In the genomic region with DNA sequence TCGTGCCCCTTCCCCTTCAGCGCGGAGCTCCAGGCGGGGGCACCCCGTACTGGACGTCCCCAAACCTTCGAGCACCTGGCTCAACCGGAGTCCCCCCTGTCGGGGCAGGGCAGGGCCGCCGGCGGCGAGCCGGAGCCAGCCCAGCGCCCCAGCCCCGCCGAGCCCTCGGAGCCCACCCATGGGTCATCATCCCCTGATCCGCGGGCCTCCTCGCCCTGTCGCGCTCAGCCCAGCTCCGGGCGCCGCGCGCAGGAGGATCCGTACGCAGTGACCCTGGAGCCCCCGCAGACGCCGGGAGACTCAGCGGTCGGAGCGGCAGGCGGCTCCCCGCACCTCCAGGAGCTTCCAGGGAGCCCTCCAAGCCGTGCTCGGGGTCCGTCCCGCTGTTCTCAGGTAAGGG, we compare ENCODE assay signal across 8 mouse cellular contexts. TPM values are rescaled to one million over a fixed set of nuclear protein-coding genes. Genes with fewer than 3 reads are reported as not detected.
A peak's percentile ranks its signal among the peaks of the same experiment; 100 is the strongest.
DNase-seq lines count a peak whose midpoint lies in the region; ATAC-seq and TF ChIP-seq lines count a peak whose summit lies in the region.

A gene (plus strand): TSS at position 259 of the 400 bp plus-strand sequence.

- H3K36me3 ChIP-seq in heart, embryonic 12.5 days: no peaks in the 10 kb centered on the region
- no peaks in the 10 kb centered on the region for H3K36me3 ChIP-seq in E14TG2a.4 (ENCODE audit: insufficient read depth, low read length)
- H3K36me3 ChIP-seq in embryonic facial prominence, embryonic 10.5 days (replicated peaks): no peaks in the 10 kb centered on the region
- no peaks in the 10 kb centered on the region for H3K36me3 ChIP-seq in hindbrain, postnatal 0 days (ENCODE audit: insufficient read depth, low read length)
- no peaks in the 10 kb centered on the region for H3K36me3 ChIP-seq in midbrain, embryonic 11.5 days (ENCODE audit: control insufficient read depth, insufficient read depth, low read length)

- peak within 1 kb of the TSS; percentile 97 for H3K4me2 ChIP-seq in heart, embryonic 12.5 days
- H3K4me2 ChIP-seq in hindbrain, postnatal 0 days (ENCODE audit: low read depth, low read length): peak within 1 kb of the TSS; percentile 90
- peak within 1 kb of the TSS; percentile 93 for H3K4me2 ChIP-seq in midbrain, embryonic 11.5 days

- peaks cover 78% of the 10 kb centered on the region for H3K27me3 ChIP-seq in heart, embryonic 12.5 days (replicated peaks)
- peaks cover 89% of the 10 kb centered on the region for H3K27me3 ChIP-seq in E14TG2a.4 (ENCODE audit: insufficient read depth, low read length)
- H3K27me3 ChIP-seq in embryonic facial prominence, embryonic 10.5 days (replicated peaks; ENCODE audit: low read depth, poor library complexity, severe bottlenecking): peaks cover 81% of the 10 kb centered on the region
- peaks cover 23% of the 10 kb centered on the region; the same call in 1 of the 2 replicates for H3K27me3 ChIP-seq in hindbrain, postnatal 0 days (ENCODE audit: insufficient read depth, low read length)
- H3K27me3 ChIP-seq in midbrain, embryonic 11.5 days (ENCODE audit: control insufficient read depth, insufficient read depth, low read length): peaks cover 46% of the 10 kb centered on the region

- DNase-seq in heart, postnatal 36 days: no peak
- peak; percentile 26 for DNase-seq in embryonic facial prominence, embryonic 10.5 days (ENCODE audit: low spot score)
- no peak for DNase-seq in hindbrain, postnatal 0 days (ENCODE audit: low spot score)
- peak; percentile 89 for DNase-seq in midbrain, embryonic 11.5 days (ENCODE audit: low spot score, missing footprints)
- no peak for DNase-seq in yolk sac, embryonic 10.5 days (ENCODE audit: low spot score)
- no peak for DNase-seq in spleen, postnatal 36 days (ENCODE audit: low spot score in 2 of 2)

- H3K4me1 ChIP-seq in heart, embryonic 12.5 days (replicated peaks): peaks cover 10% of the 10 kb centered on the region
- H3K4me1 ChIP-seq in E14TG2a.4 (replicated peaks; ENCODE audit: low read depth, low read length): peaks cover 17% of the 10 kb centered on the region
- peaks cover 22% of the 10 kb centered on the region for H3K4me1 ChIP-seq in embryonic facial prominence, embryonic 10.5 days
- peaks cover 13% of the 10 kb centered on the region for H3K4me1 ChIP-seq in hindbrain, postnatal 0 days (ENCODE audit: insufficient read depth, low read length)
- peaks cover 11% of the 10 kb centered on the region for H3K4me1 ChIP-seq in midbrain, embryonic 11.5 days (ENCODE audit: control insufficient read depth, insufficient read depth, low read length)

- under 1% methylated on average over 42 of the region's 42 CpGs for WGBS in heart, embryonic 12.5 days
- under 1% methylated on average over 42 of the region's 42 CpGs for WGBS in embryonic facial prominence, embryonic 10.5 days
- WGBS in hindbrain, postnatal 0 days: under 1% methylated on average over 42 of the region's 42 CpGs
- under 1% methylated on average over 42 of the region's 42 CpGs for WGBS in midbrain, embryonic 11.5 days

- peak within 1 kb of the TSS; percentile 54 for H3K4me3 ChIP-seq in heart, embryonic 12.5 days
- peak within 1 kb of the TSS; percentile 80 for H3K4me3 ChIP-seq in E14TG2a.4 (replicated peaks; ENCODE audit: low read length)
- H3K4me3 ChIP-seq in embryonic facial prominence, embryonic 10.5 days: peak within 1 kb of the TSS; percentile 65
- H3K4me3 ChIP-seq in hindbrain, postnatal 0 days (ENCODE audit: low read length): peak within 1 kb of the TSS; percentile 56
- H3K4me3 ChIP-seq in midbrain, embryonic 11.5 days (ENCODE audit: low read depth, low read length): peak within 1 kb of the TSS; percentile 46

- H3K27ac ChIP-seq in heart, embryonic 12.5 days (ENCODE audit: poor library complexity, severe bottlenecking): no peak within 1 kb of the TSS
- 0 out of 2 replicates have a peak within 1 kb of the TSS, but pooled peaks have one; percentile 24 for H3K27ac ChIP-seq in embryonic facial prominence, embryonic 10.5 days (replicated peaks)
- H3K27ac ChIP-seq in hindbrain, postnatal 0 days: no peak within 1 kb of the TSS
- no peak within 1 kb of the TSS for H3K27ac ChIP-seq in midbrain, embryonic 11.5 days (ENCODE audit: low read depth, low read length)

- no peak for TF ChIP-seq CTCF in E14TG2a.4 (conservative IDR thresholded peaks at IDR 0.05; ENCODE audit: low read length)
- no peak for TF ChIP-seq CTCF in hindbrain, postnatal 0 days (IDR thresholded peaks at IDR 0.05; ENCODE audit: low read depth)

- ATAC-seq in heart, embryonic 12.5 days (ENCODE audit: insufficient number of reproducible peaks, low FRiP score): no peak
- no peak for ATAC-seq in hindbrain, postnatal 0 days
- peak; percentile 19 for ATAC-seq in midbrain, embryonic 11.5 days (ENCODE audit: low FRiP score)

- intact Hi-C loops in heart, postnatal 36 days (cut with DNase I): loop anchor here (10.0 kb wide), 1 partner anchor 219 kb away; a partner anchor contains a TSS

- no peaks in the 10 kb centered on the region for H3K9me3 ChIP-seq in heart, embryonic 12.5 days (replicated peaks)
- H3K9me3 ChIP-seq in E14TG2a.4 (ENCODE audit: low read length): no peaks in the 10 kb centered on the region; the same call in 1 of the 2 replicates
- H3K9me3 ChIP-seq in embryonic facial prominence, embryonic 10.5 days: no peaks in the 10 kb centered on the region
- H3K9me3 ChIP-seq in hindbrain, postnatal 0 days (ENCODE audit: low read length): no peaks in the 10 kb centered on the region
- H3K9me3 ChIP-seq in midbrain, embryonic 11.5 days (ENCODE audit: control insufficient read depth, low read length): no peaks in the 10 kb centered on the region

- peak within 1 kb of the TSS; percentile 63 for H3K9ac ChIP-seq in heart, embryonic 12.5 days
- peak within 1 kb of the TSS; percentile 43 for H3K9ac ChIP-seq in hindbrain, postnatal 0 days (replicated peaks; ENCODE audit: low read length)
- peak within 1 kb of the TSS; percentile 31; the same call in 1 of the 2 replicates for H3K9ac ChIP-seq in midbrain, embryonic 11.5 days (ENCODE audit: low read length)

RNA-seq across cellular contexts. Expression of the gene that starts here (rescaled TPM):
- polyA plus RNA-seq in heart, embryonic 12.5 days (2016; fragmentation: Nextera tagmentation; extraction: Ambion mirVana): 0.13 TPM in 2 replicates
- 1 to 10 TPM; 3.1 to 4.7 TPM for total RNA-seq in heart, postnatal 36 days (2021)
- 0.06 and 0.51 TPM in 2 replicates for polyA plus RNA-seq in embryonic facial prominence, embryonic 10.5 days (2016; fragmentation: Nextera tagmentation; extraction: Ambion mirVana)
- total RNA-seq in hindbrain, postnatal 0 days (2014; rRNA removed): 7.2 and 9.5 TPM in 2 replicates
- 3.6 TPM in 2 replicates for polyA plus RNA-seq in hindbrain, postnatal 0 days (2015; fragmentation: Nextera tagmentation; extraction: Ambion mirVana)
- 0.12 TPM in 2 replicates for polyA plus RNA-seq in midbrain, embryonic 11.5 days (2014; fragmentation: Nextera tagmentation; extraction: Ambion mirVana)

Comparison
In these comparisons a context has a peak if more than half of its experiments do, and no peak if none do; other contexts are left out.
1. Peak in DNase-seq, H3K4me3 ChIP-seq and H3K27ac ChIP-seq in embryonic facial prominence, embryonic 10.5 days; RNA of the gene not detected or under 1 TPM.
2. Peak in DNase-seq, ATAC-seq, H3K4me3 ChIP-seq, H3K9ac ChIP-seq and H3K4me2 ChIP-seq in midbrain, embryonic 11.5 days; RNA of the gene not detected or under 1 TPM.